Mouse (Mus musculus) CH12.LX (cell line): ENCODE data around the gene Entpd2. TPM values are rescaled to one million over a fixed set of nuclear protein-coding genes. Genes with fewer than 3 reads are reported as not detected.

Experiments used
- DNase-seq: peaks from one replicate; pipeline ENCODE4 v3.0.0-alpha.2; 2013; ENCODE audit errors: extremely low read depth
- H3K27ac ChIP-seq: 2 replicates; pipeline ENCODE4 v1.5.1; 2012; ENCODE audit warnings: low read depth, mild to moderate bottlenecking, control low read depth, moderate library complexity; ENCODE audit not compliant: insufficient read depth
- H3K27me3 ChIP-seq: replicated peaks from 2 replicates; pipeline ENCODE3; 2012; ENCODE audit warnings: inconsistent platforms
- H3K36me3 ChIP-seq, 2 experiments: replicated peaks in 1 of 2; 2 replicates each; pipeline versions ENCODE3 to v1.6.1; 2012; ENCODE audit warnings: inconsistent platforms in 1 of 2, low read length in 1 of 2, mild to moderate bottlenecking in 1 of 2, mixed read lengths in 1 of 2, moderate library complexity in 1 of 2; ENCODE audit not compliant: control insufficient read depth in 1 of 2, insufficient read depth in 1 of 2
- H3K4me1 ChIP-seq, 2 experiments: 2 replicates each; pipeline ENCODE4 v1.6.1; 2012; ENCODE audit warnings: inconsistent platforms in 1 of 2, moderate library complexity in 1 of 2; ENCODE audit not compliant: insufficient read depth in 2 of 2, control insufficient read depth in 1 of 2
- H3K4me2 ChIP-seq: 2 replicates; pipeline ENCODE4 v1.6.1; 2012; ENCODE audit warnings: low read depth, mild to moderate bottlenecking, control low read depth; ENCODE audit not compliant: poor library complexity, insufficient read depth, severe bottlenecking
- H3K4me3 ChIP-seq, 3 experiments: fragments of 150-350 bp in 1 of 3; sonication (generic) in 1 of 3; replicated peaks in 1 of 3; 2 replicates each; pipeline versions ENCODE3 to v1.5.1; 2011 to 2012; ENCODE audit warnings: low read depth in 2 of 3, low read length in 2 of 3, mild to moderate bottlenecking in 2 of 3, moderate library complexity in 2 of 3, control low read depth in 1 of 3, improper control_type of control experiment in 1 of 3, inconsistent platforms in 1 of 3, mixed read lengths in 1 of 3; ENCODE audit not compliant: poor library complexity in 1 of 3
- H3K79me2 ChIP-seq: replicated peaks from 2 replicates; pipeline ENCODE4 v1.6.1; 2012; ENCODE audit warnings: mild to moderate bottlenecking, moderate library complexity; ENCODE audit not compliant: control insufficient read depth, poor library complexity, insufficient read depth, severe bottlenecking; ENCODE audit errors: extremely low read depth
- H3K9ac ChIP-seq: 2 replicates; pipeline ENCODE4 v1.6.1; 2012; ENCODE audit warnings: low read depth, mild to moderate bottlenecking, control low read depth, moderate library complexity; ENCODE audit not compliant: insufficient read depth
- H3K9me3 ChIP-seq: replicated peaks from 2 replicates; pipeline ENCODE3; 2012; ENCODE audit warnings: low read length, inconsistent platforms, mixed read lengths
- CTCF ChIP-seq, 2 experiments: IDR thresholded peaks in 1 of 2; conservative IDR thresholded peaks in 1 of 2; 2 replicates each; pipeline ENCODE4 v1.5.1; 2011 to 2012; ENCODE audit warnings: low read depth in 2 of 2, low read length in 2 of 2, improper control_type of control experiment in 1 of 2, inconsistent platforms in 1 of 2, mild to moderate bottlenecking in 1 of 2, moderate library complexity in 1 of 2
- ELF1 ChIP-seq: IDR thresholded peaks from 2 replicates; pipeline ENCODE4 v1.6.1; 2014; ENCODE audit warnings: low read depth, mild to moderate bottlenecking, inconsistent platforms, low read length, improper control_type of control experiment
- EP300 ChIP-seq: IDR thresholded peaks from 2 replicates; pipeline ENCODE4 v1.6.1; 2011; ENCODE audit warnings: low read length, improper control_type of control experiment
- HCFC1 ChIP-seq: IDR thresholded peaks from 2 replicates; pipeline ENCODE4 v1.6.1; 2012; ENCODE audit warnings: low read depth, mild to moderate bottlenecking, inconsistent platforms, low read length, improper control_type of control experiment
- MAX ChIP-seq: IDR thresholded peaks from 2 replicates; pipeline ENCODE4 v1.6.1; 2011; ENCODE audit warnings: low read length, improper control_type of control experiment
- MAZ ChIP-seq: IDR thresholded peaks from 2 replicates; pipeline ENCODE4 v1.6.1; 2012; ENCODE audit warnings: low read depth, mild to moderate bottlenecking, inconsistent platforms, low read length, improper control_type of control experiment, moderate library complexity
- MEF2A ChIP-seq: IDR thresholded peaks from 2 replicates; pipeline ENCODE4 v1.6.1; 2014; ENCODE audit warnings: low read depth, mild to moderate bottlenecking, inconsistent platforms, low read length, improper control_type of control experiment, borderline replicate concordance
- MXI1 ChIP-seq: IDR thresholded peaks from 2 replicates; pipeline ENCODE4 v1.6.1; 2011; ENCODE audit warnings: mild to moderate bottlenecking, low read depth, low read length, improper control_type of control experiment
- NRF1 ChIP-seq: IDR thresholded peaks from 2 replicates; pipeline ENCODE4 v1.6.1; 2014; ENCODE audit warnings: low read depth, mild to moderate bottlenecking, inconsistent platforms, low read length, improper control_type of control experiment, moderate library complexity
- RAD21 ChIP-seq: IDR thresholded peaks from 2 replicates; pipeline ENCODE4 v1.6.1; 2011; ENCODE audit warnings: low read depth, mild to moderate bottlenecking, low read length, improper control_type of control experiment, moderate library complexity
- SMC3 ChIP-seq: IDR thresholded peaks from 2 replicates; pipeline ENCODE4 v1.6.1; 2011; ENCODE audit warnings: low read depth, low read length, improper control_type of control experiment
- TBP ChIP-seq: conservative IDR thresholded peaks from 2 replicates; pipeline ENCODE4 v1.6.1; 2011; ENCODE audit warnings: low read depth, low read length, improper control_type of control experiment
- TCF12 ChIP-seq: IDR thresholded peaks from 2 replicates; pipeline ENCODE4 v1.6.1; 2014; ENCODE audit warnings: low read depth, mild to moderate bottlenecking, inconsistent platforms, low read length, improper control_type of control experiment
- UBTF ChIP-seq: IDR thresholded peaks from 2 replicates; pipeline ENCODE4 v1.6.1; 2012; ENCODE audit warnings: low read depth, mild to moderate bottlenecking, inconsistent platforms, low read length, improper control_type of control experiment, moderate library complexity
- USF1 ChIP-seq: IDR thresholded peaks from 2 replicates; pipeline ENCODE4 v1.6.1; 2014; ENCODE audit warnings: low read depth, mild to moderate bottlenecking, inconsistent platforms, low read length, improper control_type of control experiment
- USF2 ChIP-seq: conservative IDR thresholded peaks from 2 replicates; pipeline ENCODE4 v1.6.1; 2011; ENCODE audit warnings: low read depth, low read length, improper control_type of control experiment
- ZNF384 ChIP-seq: IDR thresholded peaks from 2 replicates; pipeline ENCODE4 v1.6.1; 2012; ENCODE audit warnings: low read depth, low read length, improper control_type of control experiment, inconsistent platforms
- dilution Hi-C: fragments of 300-500 bp; cut with MboI; formaldehyde crosslinking; loops from 2 replicates; pipeline ENCODE4 v1.14.3; 2020; ENCODE audit warnings: low sequenced_read_pairs; ENCODE audit not compliant: extremely low pct_unique_long_range_greater_than_20kb, extremely low pct_ligation_motif_present
- in situ Hi-C: fragments of 300-500 bp; cut with MboI; formaldehyde crosslinking; loops from 3 replicates; pipeline ENCODE4 v1.14.3; 2019; ENCODE audit warnings: low sequenced_read_pairs, low pct_ligation_motif_present, low pct_unique_long_range_greater_than_20kb, mixed read lengths
- polyA plus RNA-seq: library from polyadenylated mRNA; unstranded; fragments of >175 nt; gene quantifications from 2 replicates; pipeline ENCODE4 v1.2.1, GENCODE M21; 2012; ENCODE audit warnings: low read depth; ENCODE audit not compliant: insufficient read length
- total RNA-seq, 2 experiments: library from RNA; depleted of rRNA; stranded (reverse); fragments of 300-350 nt in 1 of 2; fragments of >200 nt in 1 of 2; gene quantifications; 2 replicates each; pipeline ENCODE4 v1.2.3; 2012 to 2014

The Entpd2 gene
- total and polyA plus RNA-seq, 3 experiments: not detected

DNA sequence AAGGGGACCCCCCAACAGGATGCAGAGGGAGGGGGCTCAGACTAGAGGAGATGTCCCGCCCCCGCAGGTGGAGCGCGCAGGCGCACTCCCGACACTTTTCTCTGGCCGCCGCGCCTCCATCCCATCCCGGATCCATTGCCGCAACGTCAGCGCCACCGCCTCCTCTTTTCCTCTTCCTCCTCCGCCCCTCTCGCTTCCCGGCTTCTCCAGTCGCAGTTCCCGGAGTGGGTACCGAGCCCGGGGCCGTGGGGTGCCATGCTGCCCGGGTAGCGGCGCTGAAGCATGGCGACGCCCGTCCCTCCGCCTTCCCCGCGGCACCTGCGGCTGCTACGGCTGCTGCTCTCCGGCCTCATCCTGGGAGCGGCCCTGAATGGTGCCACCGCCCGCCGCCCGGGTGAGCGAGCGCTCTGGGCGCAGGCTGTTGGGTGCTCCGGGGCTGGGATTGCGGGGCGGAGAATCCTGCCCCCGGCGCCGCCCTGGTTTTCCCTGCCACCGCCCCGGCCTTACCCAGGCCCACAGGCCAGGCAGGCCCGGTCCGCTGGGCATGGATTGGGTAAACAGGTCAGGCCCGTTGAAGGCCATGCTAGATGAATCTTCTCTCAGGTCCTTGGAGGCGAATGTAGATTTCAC is 7.4 kb downstream of the Entpd2 start:
- TF ChIP-seq MXI1: 0 out of 2 replicates have a peak, but pooled peaks have one; percentile 34
- TF ChIP-seq UBTF: peak; percentile 64; the same call in 1 of the 2 replicates
- TF ChIP-seq ZNF384: no peak
- peak; percentile 74 for TF ChIP-seq NRF1
- H3K79me2 ChIP-seq: no peaks in the 10 kb centered on the region
- no peak overlapping the region; the same call in 1 of the 2 replicates for H3K9ac ChIP-seq
- dilution Hi-C loops (no loop called here), in situ Hi-C loops (loop anchor here (5.0 kb wide), 1 partner anchor 36 kb away; the partner anchor contains the start of gene Uap1l1)
- peaks cover 93% of the 10 kb centered on the region for H3K27me3 ChIP-seq
- no peak overlapping the region for H3K27ac ChIP-seq
- no peaks in the 10 kb centered on the region for H3K4me1 ChIP-seq
- peak overlapping the region in 1 of 3 experiments; percentile 64 for H3K4me3 ChIP-seq
- no peak for DNase-seq
- H3K4me2 ChIP-seq: peak overlapping the region; percentile 63
- no peaks in the 10 kb centered on the region for H3K36me3 ChIP-seq
- no peaks in the 10 kb centered on the region for H3K9me3 ChIP-seq

DNA sequence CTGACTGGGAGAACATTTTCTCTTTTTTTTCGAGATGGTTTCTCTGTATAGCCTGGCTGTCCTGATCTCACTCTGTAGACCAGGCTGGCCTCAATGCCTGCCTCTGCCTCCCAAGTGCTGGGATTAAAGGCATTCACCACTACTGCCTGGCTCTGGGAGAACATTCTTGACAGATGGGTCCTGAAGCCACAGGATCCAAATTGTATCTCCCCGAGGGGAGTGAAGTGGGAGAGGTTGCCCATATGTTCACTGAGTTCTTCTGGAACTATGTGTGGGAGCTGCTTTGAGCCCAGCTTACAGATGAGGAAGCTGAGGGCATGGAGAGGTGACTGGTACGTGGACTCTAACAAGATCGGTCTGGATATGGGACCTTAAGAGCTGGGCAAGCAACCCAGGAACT is 8.3 kb downstream of the Entpd2 start:
- dilution Hi-C loops (no loop called here), in situ Hi-C loops (loop anchor here (5.0 kb wide), 1 partner anchor 37 kb away; the partner anchor contains the start of gene Uap1l1)
- TF ChIP-seq MEF2A: no peak
- TF ChIP-seq MAX: no peak
- no peak for TF ChIP-seq SMC3
- no peak for TF ChIP-seq EP300
- TF ChIP-seq CTCF (conservative IDR thresholded peaks at IDR 0.05 in 1 of 2, IDR thresholded peaks at IDR 0.05 in 1 of 2; ENCODE audit: low read depth in 2 of 2, low read length in 2 of 2): no peak
- no peak for TF ChIP-seq TCF12
- no peak for TF ChIP-seq TBP
- no peak for TF ChIP-seq MXI1
- no peak for TF ChIP-seq UBTF
- no peak for TF ChIP-seq RAD21
- TF ChIP-seq MAZ: no peak
- no peak for TF ChIP-seq HCFC1
- Histone ChIP-seq H3K27ac (no peak overlapping the region), H3K4me1 (no peaks in the 10 kb centered on the region), H3K9ac (no peak overlapping the region), H3K4me2 (no peak overlapping the region), H3K27me3 (peaks cover 92% of the 10 kb centered on the region), H3K4me3 (no peak overlapping the region), H3K9me3 (no peaks in the 10 kb centered on the region), H3K36me3 (no peaks in the 10 kb centered on the region), H3K79me2 (no peaks in the 10 kb centered on the region)
- DNase-seq: no peak

DNA sequence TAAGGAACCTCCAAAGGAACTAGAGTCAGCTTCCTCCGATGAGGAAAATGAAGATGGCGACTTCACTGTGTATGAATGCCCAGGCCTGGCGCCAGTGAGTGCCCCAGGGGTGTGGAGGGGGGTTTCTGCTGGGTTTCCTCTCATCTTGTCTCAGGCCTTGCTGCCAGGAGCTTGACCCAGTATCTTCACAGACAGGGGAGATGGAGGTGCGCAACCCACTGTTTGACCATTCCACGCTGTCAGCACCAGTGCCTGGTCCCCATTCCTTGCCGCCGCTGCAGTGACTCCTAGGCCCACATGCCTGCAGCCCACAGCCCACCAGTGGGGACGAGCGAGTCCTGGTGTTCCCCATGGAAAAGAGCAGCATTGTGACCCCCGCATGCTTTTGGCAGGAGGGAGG is 13.2 kb downstream of the Entpd2 start:
- H3K36me3 ChIP-seq: no peaks in the 10 kb centered on the region
- in situ Hi-C loops: no loop called here
- no peak for DNase-seq

More for the DNA sequence above, 13.2 kb downstream of the Entpd2 start:
- Histone ChIP-seq H3K79me2 (no peaks in the 10 kb centered on the region), H3K27ac (no peak overlapping the region), H3K9ac (no peak overlapping the region), H3K4me2 (no peak overlapping the region), H3K4me1 (no peaks in the 10 kb centered on the region), H3K4me3 (no peak overlapping the region), H3K9me3 (no peaks in the 10 kb centered on the region), H3K27me3 (peaks cover 77% of the 10 kb centered on the region)
- TF ChIP-seq USF1 (no peak), ELF1 (no peak), USF2 (no peak)
- dilution Hi-C loops: no loop called here
